Mouse (Mus musculus) fat pad, adult 2 months (tissue): ENCODE measurements at regions not wholly inside any gene's neighbourhood (a gene's known extent, or its start where the extent isn't known, plus 50 kb on each side); places are given as distances from the start of the nearest gene placed in this dataset.

Experiments used
- DNase-seq: peaks from one replicate; pipeline ENCODE4 v3.0.0-alpha.2; 2011; ENCODE audit warnings: low read depth, low spot score; ENCODE audit errors: extremely low read depth

GRCm38 (mm10) chr10:67430805-67431204, 104.5 kb upstream of the Egr2 start:
- DNase-seq = no peak

DNA sequence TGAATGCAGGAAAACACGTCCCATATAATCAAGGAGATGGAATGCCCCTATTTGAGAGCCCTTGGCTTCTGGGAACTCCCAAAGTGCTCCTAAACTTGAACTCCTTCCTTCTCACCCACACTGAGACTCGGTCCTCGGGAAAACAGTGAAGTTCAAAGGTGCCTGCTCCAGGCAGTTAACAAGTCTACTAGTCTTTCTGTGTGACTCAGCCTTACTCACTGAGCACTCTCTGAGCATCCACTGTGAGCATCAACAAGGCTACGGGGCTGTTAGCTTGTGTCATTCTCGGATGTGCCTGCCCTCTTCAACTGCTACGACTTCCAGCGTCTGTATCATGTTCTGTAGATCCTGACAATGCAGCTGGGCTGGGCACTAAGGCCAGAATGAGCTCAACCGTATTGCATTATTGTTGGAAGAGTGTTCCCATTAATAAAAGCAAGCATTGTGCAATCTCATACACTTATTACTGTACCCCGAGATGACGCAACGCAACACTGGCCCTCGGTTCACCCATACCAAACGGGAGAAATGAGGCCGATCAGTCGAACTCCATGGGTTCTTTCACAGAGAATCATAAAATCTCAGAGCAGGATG, 96.1 kb upstream of the Egr2 start:
- peak; percentile 70 for DNase-seq

GRCm38 (mm10) chr10:67439844-67440243, 95.4 kb upstream of the Egr2 start:
- DNase-seq = peak; percentile 68

GRCm38 (mm10) chr10:67441243-67441642, 94.0 kb upstream of the Egr2 start:
- DNase-seq = no peak

DNA sequence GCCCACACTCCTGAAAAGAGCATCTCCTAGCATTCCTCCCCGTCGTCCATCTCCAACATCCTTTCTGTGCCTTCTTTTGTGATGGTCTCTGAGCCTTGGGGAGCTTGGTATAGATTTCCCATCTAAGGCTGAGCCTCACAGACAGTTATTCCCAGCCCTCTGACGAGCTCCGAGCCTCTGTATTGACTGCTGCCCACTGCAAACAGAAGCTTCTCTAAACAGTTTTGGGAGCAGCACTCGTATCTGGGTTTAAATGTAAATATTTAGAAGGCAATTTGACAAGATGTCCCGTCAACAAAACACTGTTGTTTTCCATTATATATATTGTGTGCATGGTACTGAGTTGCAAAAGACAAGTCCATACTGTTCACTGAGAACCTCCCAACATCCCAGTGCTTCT, 86.4 kb upstream of the Egr2 start:
- no peak for DNase-seq

DNA sequence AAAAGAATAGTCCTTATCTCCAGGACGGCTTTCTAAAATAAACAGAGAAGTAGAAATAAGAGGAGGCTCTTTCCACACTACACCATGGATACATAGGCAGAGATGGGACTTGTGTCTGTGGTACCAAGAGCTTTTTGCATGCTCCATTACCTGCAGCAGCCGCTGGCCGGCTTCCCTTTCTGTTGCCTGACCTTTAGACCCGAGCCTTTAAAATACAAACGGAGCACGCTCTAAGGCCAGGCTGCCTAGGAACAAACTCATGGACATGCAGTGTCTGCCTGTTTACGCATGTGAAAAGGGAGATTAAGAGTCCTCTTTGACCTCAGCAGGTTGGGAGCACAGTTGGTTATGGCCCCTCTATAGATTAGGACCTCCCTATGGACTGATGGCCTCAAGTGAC, 81.1 kb upstream of the Egr2 start:
- DNase-seq = no peak

GRCm38 (mm10) chr10:67458447-67459272, 76.6 kb upstream of the Egr2 start:
- no peak for DNase-seq

DNA sequence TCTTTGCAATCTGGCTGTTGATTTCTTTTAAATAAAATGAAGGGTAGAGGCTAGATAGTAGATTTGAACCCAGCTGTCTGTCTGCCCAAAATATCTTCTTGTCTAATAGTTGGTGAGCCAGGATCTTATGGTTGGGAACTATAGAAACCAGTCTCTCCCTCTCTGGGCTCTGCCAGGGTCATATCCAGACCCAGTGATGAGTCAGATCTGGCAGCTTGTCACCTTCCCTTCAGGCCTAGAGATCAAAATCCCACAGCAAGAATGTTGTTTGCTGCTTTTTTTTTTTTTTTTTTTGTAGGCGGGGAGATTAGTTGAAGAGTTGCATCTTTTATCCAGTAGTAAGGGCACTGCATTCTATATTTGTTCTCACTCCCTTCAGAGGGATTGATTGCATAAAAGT, 74.0 kb upstream of the Egr2 start:
- DNase-seq = no peak

- DNase-seq = no peak
Measured at GRCm38 (mm10) chr10:67461862-67462261, 73.4 kb upstream of the Egr2 start.

DNA sequence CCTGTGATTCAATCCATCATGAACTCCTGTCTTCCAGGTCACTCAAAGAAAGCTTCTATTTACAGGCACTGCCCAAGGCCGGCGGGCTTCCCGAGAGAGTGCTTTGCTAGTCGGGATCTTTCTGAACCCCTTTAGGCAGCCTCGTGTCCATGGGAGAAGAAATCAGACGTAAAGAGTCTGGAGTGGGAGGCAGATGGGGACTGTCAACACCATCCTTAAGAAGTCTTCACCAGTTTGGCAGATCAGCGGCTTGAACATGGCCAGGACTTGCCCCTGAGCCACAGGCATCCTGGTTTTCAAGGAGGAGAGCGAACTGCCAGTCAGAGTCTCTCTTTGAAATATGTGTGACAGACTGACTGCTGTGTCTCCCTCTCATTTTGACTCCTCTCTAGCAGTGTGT, 66.6 kb upstream of the Egr2 start:
- DNase-seq = no peak

- DNase-seq = peak; percentile 89
Measured at GRCm38 (mm10) chr10:67473016-67473415, 62.3 kb upstream of the Egr2 start.

- DNase-seq = no peak
Measured at GRCm38 (mm10) chr10:67474336-67474735, 60.9 kb upstream of the Egr2 start.

DNA sequence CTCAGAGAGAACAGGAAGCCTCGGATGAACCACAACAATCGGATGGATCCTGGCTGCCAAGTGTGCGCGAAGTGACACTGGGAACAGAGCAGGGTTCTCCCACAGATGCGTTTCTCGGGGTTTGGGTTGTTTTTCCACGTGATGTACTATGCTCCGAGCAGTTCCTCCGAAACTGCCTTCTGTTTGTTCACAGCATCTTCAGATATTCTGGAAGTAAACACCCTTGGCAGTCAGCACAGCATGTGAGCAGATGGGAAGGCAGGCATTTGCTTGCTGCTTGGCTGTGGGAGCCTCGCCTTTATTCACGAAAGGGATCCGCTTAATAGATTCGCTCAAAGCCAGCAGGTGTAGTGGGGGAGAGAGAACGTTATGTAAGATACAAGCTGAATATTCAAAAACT, 53.0 kb upstream of the Egr2 start:
- no peak for DNase-seq

GRCm38 (mm10) chr10:67483371-67483770, 51.9 kb upstream of the Egr2 start:
- DNase-seq = no peak

DNA sequence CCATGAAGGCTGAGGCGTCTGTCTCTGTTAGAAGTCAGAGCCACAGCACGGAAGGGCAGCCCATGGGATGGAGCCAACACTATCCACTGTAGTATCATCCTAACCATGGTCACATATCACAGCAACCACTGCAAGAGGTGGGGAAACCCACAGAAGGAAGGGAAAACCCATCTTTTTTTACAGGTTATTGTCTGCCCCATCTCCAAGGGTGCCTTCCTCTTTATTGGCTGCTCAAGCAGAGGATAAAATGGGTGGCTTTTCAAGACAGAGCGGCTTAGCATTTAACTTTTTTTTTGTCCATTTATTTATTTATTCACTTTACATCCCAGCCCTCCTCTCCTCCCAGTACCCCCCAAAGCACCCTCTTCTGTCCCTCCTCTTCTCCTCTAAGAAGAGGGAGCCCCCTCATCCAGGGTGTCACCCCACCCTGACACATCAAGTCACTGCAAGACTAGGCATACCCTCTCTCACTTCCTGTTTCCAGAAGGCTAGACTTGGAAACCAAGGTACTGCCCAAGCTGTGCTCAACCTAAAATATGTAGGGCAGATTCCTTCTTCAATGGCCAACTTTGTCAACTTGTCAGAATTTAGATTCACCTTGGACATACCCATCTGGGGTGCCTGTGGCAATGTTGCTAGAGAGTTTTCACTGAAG, 51.1 kb upstream of the Egr2 start:
- no peak for DNase-seq
